Mouse (Mus musculus): ENCODE data around the gene Intu. TPM values are rescaled to one million over a fixed set of nuclear protein-coding genes. Genes with fewer than 3 reads are reported as not detected.

Intu gene
- total and polyA plus RNA-seq, 3 experiments, result 9.7 to 12.3 TPM; not detected in 1

DNA sequence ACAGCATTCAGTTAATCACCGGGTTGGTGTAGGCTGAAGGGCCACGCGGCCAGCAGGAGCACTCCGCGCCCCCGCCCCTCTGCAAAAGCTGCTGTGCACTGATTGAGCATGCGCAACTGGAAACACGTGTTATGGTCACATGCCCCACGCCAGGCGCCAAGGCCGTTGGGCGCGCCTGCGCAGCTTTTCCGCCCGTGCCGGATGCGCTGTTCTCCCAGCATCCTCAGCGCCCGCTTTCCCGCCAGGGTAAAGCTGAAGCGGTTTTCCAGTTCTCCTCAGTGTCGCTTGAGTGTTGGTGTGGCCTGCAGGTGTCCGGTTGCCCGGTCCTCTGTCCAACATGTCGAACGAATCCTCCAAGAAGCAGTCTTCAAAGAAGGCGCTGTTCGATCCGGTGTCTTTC lies 177.6 kb downstream of the Intu start, which contains the start of gene Slc25a31:
Gene Slc25a31, plus strand, starts transcription at position 201 of the 400 bp plus-strand sequence.
- Histone ChIP-seq H3K27ac (ENCODE audit: control insufficient read depth, low read depth, low read length) (no peak within 1 kb of the TSS), H3K9ac (ENCODE audit: control insufficient read depth, low read depth, low read length, poor library complexity, severe bottlenecking) (no peak within 1 kb of the TSS), H3K4me1 (ENCODE audit: control insufficient read depth in 1 of 2, insufficient read depth in 2 of 2, low read length in 2 of 2) (no peaks in the 10 kb centered on the region; a peak in 1 of 4 replicates), H3K4me3 (ENCODE audit: control insufficient read depth in 1 of 2, insufficient read depth in 1 of 2, low read depth in 2 of 2, low read length in 2 of 2) (no peak within 1 kb of the TSS), H3K36me3 (ENCODE audit: control insufficient read depth in 1 of 2, insufficient read depth in 2 of 2, low read length in 2 of 2) (peaks cover 0 to 2% of the 10 kb centered on the region in 2 experiments; a peak in 1 of 4 replicates), H3K79me2 (ENCODE audit: control insufficient read depth, insufficient read depth, low read length, poor library complexity) (no peaks in the 10 kb centered on the region), H3K9me3 (replicated peaks; ENCODE audit: insufficient read depth, low read length) (no peaks in the 10 kb centered on the region), H3K27me3 (ENCODE audit: control insufficient read depth in 1 of 2, insufficient read depth in 2 of 2, low read length in 2 of 2) (no peaks in the 10 kb centered on the region)
- TF ChIP-seq SMC3 (IDR thresholded peaks at IDR 0.05; ENCODE audit: low read depth, low read length) (no peak), ELF1 (IDR thresholded peaks at IDR 0.05; ENCODE audit: low read depth, low read length) (no peak), POLR2A (IDR thresholded peaks at IDR 0.05; ENCODE audit: control insufficient read depth in 1 of 2, insufficient read depth in 1 of 2, low read depth in 1 of 2, low read length in 2 of 2, poor library complexity in 1 of 2) (no peak), RAD21 (IDR thresholded peaks at IDR 0.05; ENCODE audit: low read depth, low read length) (no peak), ZC3H11A (IDR thresholded peaks at IDR 0.05; ENCODE audit: low read depth, low read length) (no peak), USF2 (IDR thresholded peaks at IDR 0.05; ENCODE audit: borderline replicate concordance in 1 of 2, insufficient read depth in 1 of 2, low read depth in 1 of 2, low read length in 2 of 2) (no peak), JUND (IDR thresholded peaks at IDR 0.05; ENCODE audit: low read depth, low read length) (no peak), ZNF384 (IDR thresholded peaks at IDR 0.05; ENCODE audit: low read depth, low read length) (no peak), MEF2A (IDR thresholded peaks at IDR 0.05; ENCODE audit: extremely low read depth, insufficient replicate concordance, low read depth, low read length, poor library complexity, severe bottlenecking) (no peak), CTCF (IDR thresholded peaks at IDR 0.05 in 2 of 3, conservative IDR thresholded peaks at IDR 0.05 in 1 of 3; ENCODE audit: control insufficient read depth in 1 of 3, insufficient read depth in 1 of 3, low read depth in 2 of 3, low read length in 3 of 3, poor library complexity in 1 of 3, severe bottlenecking in 1 of 3) (no peak), CHD1 (IDR thresholded peaks at IDR 0.05; ENCODE audit: low read depth, low read length) (no peak), RCOR1 (IDR thresholded peaks at IDR 0.05; ENCODE audit: low read depth, low read length) (no peak), E2F4 (IDR thresholded peaks at IDR 0.05; ENCODE audit: borderline replicate concordance, low read depth, low read length) (no peak)
- no peak for DNase-seq (ENCODE audit: low read depth, low spot score)

DNA sequence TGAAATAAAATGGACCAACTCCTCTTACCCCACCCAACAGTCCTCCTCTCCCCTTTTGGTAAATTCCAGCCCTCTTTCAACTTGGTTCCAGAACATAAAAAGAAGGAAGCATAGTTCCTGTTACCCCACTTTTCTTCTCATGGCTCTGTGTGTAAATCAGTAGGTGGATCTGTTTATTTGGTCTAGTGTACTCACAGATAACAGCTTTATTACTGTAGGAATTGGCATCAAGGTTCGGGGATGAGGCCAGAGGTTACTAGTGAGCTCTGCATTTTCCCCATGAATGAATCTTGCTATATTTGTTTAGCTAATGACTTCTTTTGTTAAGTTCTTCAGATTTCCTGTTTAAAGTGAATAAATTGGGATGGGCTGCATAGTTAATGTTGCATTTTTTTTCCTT lies 185.0 kb downstream of the Intu start:
- Histone ChIP-seq H3K36me3 (ENCODE audit: control insufficient read depth in 1 of 2, insufficient read depth in 2 of 2, low read length in 2 of 2) (peaks cover 0 to 13% of the 10 kb centered on the region in 2 experiments; a peak in 2 of 4 replicates), H3K4me1 (ENCODE audit: control insufficient read depth in 1 of 2, insufficient read depth in 2 of 2, low read length in 2 of 2) (peaks cover 2 to 8% of the 10 kb centered on the region in 2 experiments), H3K9me3 (replicated peaks; ENCODE audit: insufficient read depth, low read length) (no peaks in the 10 kb centered on the region), H3K9ac (ENCODE audit: control insufficient read depth, low read depth, low read length, poor library complexity, severe bottlenecking) (no peak overlapping the region), H3K27me3 (ENCODE audit: control insufficient read depth in 1 of 2, insufficient read depth in 2 of 2, low read length in 2 of 2) (no peaks in the 10 kb centered on the region), H3K4me3 (ENCODE audit: control insufficient read depth in 1 of 2, insufficient read depth in 1 of 2, low read depth in 2 of 2, low read length in 2 of 2) (no peak overlapping the region), H3K79me2 (ENCODE audit: control insufficient read depth, insufficient read depth, low read length, poor library complexity) (no peaks in the 10 kb centered on the region), H3K27ac (ENCODE audit: control insufficient read depth, low read depth, low read length) (no peak overlapping the region)
- TF ChIP-seq ZMIZ1 (IDR thresholded peaks at IDR 0.05; ENCODE audit: low read depth, low read length), result no peak
- no peak for TF ChIP-seq NELFE (IDR thresholded peaks at IDR 0.05; ENCODE audit: low read depth, low read length)
- TF ChIP-seq ZC3H11A (IDR thresholded peaks at IDR 0.05; ENCODE audit: low read depth, low read length), result no peak
- TF ChIP-seq MYB (IDR thresholded peaks at IDR 0.05; ENCODE audit: low read depth, low read length), result no peak
- TF ChIP-seq MAX (IDR thresholded peaks at IDR 0.05; ENCODE audit: low read length), result no peak
- no peak for TF ChIP-seq ETS1 (IDR thresholded peaks at IDR 0.05; ENCODE audit: low read depth, low read length)
- no peak for TF ChIP-seq TBP (IDR thresholded peaks at IDR 0.05; ENCODE audit: low read depth, low read length)
- no peak for TF ChIP-seq EP300 (IDR thresholded peaks at IDR 0.05; ENCODE audit: low read depth in 1 of 2, low read length in 2 of 2)
- TF ChIP-seq CTCF (IDR thresholded peaks at IDR 0.05 in 2 of 3, conservative IDR thresholded peaks at IDR 0.05 in 1 of 3; ENCODE audit: control insufficient read depth in 1 of 3, insufficient read depth in 1 of 3, low read depth in 2 of 3, low read length in 3 of 3, poor library complexity in 1 of 3, severe bottlenecking in 1 of 3), result no peak
- no peak for DNase-seq (ENCODE audit: low read depth, low spot score)

All from MEL (cell line).